Mouse (Mus musculus): Measurements from ENCODE around the gene Amz1.

DNA sequence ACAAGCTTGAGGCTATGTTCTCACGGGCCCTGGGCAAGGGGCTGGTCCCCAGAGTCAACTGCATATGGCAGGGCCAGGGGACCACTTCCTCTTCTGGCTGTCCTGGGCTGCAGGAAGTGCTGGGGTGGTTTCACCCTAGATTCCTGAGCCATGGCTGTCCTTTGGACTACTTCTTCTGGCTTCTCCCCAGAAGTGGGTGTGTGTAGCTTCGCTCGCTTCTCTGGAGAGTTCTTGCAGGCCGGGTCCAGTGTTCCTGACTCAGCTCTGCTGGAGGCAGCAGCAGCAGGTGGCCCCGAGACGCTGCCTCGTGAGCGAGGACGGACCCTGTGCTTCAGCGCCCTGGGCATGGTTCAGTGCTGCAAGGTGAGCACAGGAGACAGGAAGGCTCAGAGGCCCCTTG, 24.5 kb downstream of the Amz1 start:
- TF ChIP-seq POLR2A (IDR thresholded peaks at IDR 0.05; ENCODE audit: low read depth, low read length) (no peak), CTCF (IDR thresholded peaks at IDR 0.05; ENCODE audit: extremely low read depth, insufficient read depth, insufficient read length, insufficient replicate concordance) (no peak)
